Mouse (Mus musculus): ENCODE results near the gene Slc22a12.

Slc22a12 gene

DNA sequence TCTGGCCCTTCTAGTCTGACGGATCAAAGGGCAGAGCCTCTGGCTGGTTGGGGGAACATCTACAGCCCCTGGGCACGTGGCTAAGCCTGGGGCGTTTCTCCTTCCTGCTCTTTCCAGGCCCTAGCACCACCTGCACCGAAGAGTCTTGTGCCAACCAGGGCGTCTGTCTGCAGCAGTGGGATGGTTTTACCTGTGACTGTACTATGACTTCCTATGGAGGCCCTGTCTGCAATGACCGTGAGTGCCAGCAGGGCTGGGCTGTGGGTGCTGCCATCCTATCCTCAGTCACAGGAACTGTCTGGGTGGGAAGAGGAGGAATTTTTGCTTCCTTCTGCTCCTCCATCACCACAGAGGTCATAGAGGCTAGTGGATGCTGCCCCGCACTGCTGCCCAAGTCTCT lies 49.6 kb downstream of the Slc22a12 start:
- DNase-seq (ENCODE audit: low spot score): no peak

GRCm38 (mm10) chr19:6492124-6492523 lies 50.7 kb downstream of the Slc22a12 start:
- peak; percentile 48 for DNase-seq (ENCODE audit: low spot score)

- no peak for DNase-seq (ENCODE audit: low spot score)
These were observed 51.3 kb downstream of the Slc22a12 start for GRCm38 (mm10) chr19:6491538-6491937.

- DNase-seq (ENCODE audit: low spot score): peak; percentile 75
These were observed 53.8 kb downstream of the Slc22a12 start for GRCm38 (mm10) chr19:6489030-6489429.

Data from lung, postnatal 25 days (tissue).